Mouse (Mus musculus) cerebellum, adult 8-10 months (tissue): ENCODE results near the gene Smim17.
"Not testable (repeated sequence)": the region's sequence is repeated elsewhere in the genome, so short reads cannot be mapped to it uniquely, and the experiment has no call there.

Source experiments
- DNase-seq: peaks from one replicate; pipeline ENCODE4 v3.0.0; 2022

The Smim17 gene

DNA sequence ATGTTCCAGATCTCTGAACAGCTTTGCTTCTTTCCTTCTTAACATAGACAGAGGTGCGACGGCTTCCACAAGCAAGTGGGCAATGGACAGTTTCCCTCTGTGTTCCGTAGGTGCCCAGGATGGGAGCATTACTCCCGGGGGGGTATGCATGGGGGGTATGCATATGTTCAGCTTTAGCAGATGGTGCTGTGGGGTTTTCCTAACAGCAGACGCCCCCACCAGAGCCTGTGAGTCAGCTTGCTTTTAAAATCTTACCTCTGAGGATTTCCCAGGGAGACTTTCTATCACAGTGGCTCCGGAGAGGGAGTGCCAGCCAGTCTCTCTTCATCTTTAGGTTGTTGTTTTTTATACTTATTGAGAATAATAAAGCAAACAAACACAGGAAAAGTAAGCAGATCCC is 21.4 kb downstream of the Smim17 start:
- no peak for DNase-seq

DNA sequence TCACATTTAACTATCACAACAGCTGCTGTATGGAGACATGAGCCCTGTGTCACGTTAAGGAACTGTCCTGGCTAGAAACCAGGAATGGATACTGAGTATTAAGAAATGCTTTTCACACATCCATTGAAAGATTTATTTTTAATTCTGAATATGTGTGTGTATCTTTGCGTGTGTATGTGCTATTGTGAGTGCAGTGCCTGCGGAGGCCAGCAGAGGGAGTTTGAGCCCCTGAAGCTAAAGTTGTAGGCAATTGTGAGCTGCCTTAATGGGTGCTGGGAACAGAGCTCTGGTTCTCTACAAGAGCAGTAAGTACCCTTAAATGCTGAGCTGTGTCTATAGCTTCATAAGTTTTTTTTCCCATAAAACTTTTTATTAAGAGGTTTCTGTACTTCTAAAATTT is 30.9 kb downstream of the Smim17 start:
- DNase-seq, result no peak

DNA sequence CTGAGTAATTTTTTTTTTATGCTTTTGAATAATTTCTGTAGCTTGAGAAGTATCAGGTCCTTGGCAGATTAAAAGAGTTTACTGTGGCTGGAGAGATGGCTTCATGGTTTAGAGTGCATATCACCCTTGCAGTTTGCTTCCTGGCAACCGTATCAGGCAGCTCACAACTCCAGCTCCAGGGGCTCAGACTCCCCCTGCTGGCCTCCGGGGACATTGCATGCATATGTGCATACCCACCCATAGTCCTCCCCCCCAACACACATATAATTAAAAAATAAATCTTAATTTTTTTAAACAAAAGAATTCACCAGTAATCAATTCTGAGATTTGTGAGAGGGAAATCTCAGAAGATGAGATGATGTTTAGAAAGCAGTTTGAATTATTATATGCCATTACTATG is 31.8 kb downstream of the Smim17 start:
- no peak for DNase-seq

DNA sequence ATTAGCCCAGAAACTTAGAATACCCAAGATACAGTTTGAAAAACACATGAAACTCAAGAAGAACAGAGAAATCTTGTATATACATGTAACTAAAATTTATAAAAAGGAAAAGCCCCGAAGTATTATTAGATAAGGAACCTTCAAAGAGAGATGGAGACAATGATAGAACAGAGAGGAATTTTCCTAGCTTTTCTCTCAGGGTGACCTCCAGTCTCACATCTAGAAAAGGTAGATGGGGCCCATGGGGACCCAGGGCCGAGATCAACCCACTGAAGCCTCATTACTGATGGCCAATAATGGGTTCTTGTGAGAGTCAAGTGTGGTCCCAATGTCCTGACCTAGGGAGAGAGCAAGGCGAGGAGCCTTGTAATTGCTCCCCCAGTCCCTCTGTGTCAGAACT is 39.9 kb downstream of the Smim17 start, which contains the start of gene Olfr1344:
Gene Olfr1344 (plus strand): TSS at position 301 of the 400 bp plus-strand sequence.
- no peak for DNase-seq

DNA sequence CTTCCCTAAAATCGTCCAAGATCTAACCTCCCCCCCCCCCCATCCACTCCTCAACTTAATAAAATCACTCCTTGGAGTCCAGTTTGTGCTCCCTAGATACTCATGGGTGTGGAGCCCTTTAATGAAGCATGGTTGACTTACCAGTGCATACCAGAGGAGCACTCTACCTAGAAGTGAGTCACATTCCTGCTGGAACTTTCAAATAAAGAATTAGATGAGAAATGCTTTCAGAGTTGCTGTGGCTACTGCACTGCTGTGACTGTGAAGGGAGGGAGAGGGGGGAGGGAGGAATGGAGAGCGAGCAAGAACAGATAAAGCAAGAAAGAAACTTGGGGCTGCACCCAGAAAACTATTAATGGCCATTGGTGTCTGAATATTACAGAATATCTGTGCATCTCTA is 42.7 kb downstream of the Smim17 start:
- DNase-seq, result no peak

DNA sequence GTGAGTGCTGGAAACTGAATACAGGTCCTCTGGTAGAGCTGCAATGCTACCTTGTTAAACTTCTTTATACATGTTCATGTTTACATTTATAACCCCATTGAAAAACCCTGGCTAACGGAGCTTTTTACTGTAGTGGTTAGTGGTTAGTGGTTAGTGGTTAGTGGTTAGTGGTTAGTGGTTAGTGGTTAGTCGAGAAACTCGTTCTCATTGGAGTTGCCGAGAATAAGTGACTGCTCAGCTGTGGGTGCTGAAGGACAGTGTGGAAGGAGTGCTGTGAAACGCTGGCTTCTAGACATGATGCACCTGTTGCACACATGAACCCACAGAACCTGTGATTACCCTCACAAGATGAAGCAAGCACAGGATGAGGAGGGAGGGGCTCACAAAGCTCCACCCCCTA is 49.3 kb downstream of the Smim17 start:
- DNase-seq, result no peak

DNA sequence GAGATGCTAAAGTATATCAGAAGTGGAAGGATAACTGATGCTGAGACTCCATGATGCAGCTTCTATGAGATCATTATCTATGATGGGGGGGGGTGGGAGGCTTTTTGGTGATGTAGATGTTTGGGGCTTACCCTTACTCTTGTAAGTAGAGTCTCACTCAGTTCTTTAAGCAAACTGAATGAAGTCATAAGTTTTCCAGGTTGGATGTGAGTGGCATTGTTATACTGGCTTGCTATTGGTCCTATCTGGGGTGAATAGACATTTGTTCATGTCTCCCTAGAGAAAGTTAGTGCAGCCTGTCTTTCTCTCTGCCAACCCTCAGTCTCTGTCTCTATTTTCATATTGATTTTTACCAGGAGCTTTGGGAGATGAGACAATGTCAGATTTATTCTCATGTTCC is 57.4 kb downstream of the Smim17 start, which contains the start of gene Olfr1336:
Gene Olfr1336 (plus strand): TSS at position 301 of the 400 bp plus-strand sequence.
- no peak for DNase-seq

DNA sequence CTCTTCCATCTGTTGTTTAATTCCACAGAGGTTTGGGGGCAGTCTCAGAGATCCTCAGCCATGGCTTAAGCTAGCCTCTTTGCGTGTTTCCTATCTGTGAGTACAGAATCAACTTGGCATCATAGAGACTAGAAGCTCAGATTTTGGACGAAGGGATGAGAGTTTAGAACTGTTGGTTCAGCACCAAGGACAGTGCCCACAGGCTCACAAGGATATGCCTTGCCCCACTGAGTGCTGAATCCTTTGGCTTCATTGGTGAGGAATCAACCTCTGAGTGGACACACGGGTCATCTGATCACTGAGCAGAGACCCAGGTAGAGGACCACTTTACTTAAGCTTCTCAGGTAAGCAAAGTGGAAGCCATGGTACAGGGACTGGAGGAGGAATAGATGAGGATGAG is 57.9 kb downstream of the Smim17 start:
- DNase-seq, result no peak

DNA sequence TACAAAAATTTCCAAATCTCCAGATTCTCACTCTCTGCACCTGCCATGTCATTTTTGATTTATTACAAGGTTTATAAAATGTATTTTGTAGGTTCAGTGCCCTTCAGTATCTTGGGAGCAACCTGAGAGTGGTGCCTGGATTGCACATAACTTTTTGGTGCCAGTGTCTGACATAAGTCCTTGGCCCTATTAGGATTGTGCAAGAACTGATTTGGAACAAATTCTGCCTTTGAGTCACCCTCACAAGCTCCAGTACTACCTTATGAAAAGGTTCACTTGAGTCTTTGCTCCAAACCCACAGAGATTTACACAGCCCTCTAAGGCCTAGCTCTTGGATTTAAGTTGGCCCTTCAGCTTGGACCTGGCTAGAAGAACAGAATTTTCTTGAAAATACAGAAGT is 68.4 kb downstream of the Smim17 start, which contains the start of gene Olfr1346:
Gene Olfr1346 (plus strand): TSS at position 151 of the 400 bp plus-strand sequence.
- no peak for DNase-seq

DNA sequence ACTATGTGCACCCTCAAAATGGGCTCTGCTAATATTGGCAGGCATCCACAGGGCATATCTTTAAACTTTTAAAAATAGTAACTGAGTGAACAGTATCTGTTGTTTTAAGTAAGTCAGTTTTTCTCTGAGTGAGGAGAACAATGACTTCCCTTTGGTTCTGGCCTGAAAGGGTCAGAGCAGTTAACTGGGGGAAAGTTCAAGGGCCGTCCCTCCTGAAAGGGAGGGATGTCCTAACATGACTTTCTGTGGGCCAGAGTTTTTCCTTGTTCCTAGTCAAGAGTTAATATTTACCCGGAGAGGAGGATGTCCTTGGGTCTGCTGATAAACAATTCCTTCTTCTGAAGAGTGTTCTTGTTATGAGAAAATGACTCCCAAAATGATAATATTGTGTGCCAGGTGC is 79.1 kb downstream of the Smim17 start:
- not testable (repeated sequence) for DNase-seq
